Mouse (Mus musculus): ENCODE data around the gene Ssmem1. TPM values are rescaled to one million over a fixed set of nuclear protein-coding genes. Genes with fewer than 3 reads are reported as not detected.

Ssmem1 gene
- polyA plus RNA-seq (2015; fragmentation: Nextera tagmentation; extraction: Ambion mirVana) = 0.26 TPM in 1 of 2 replicates, not detected in the other

DNA sequence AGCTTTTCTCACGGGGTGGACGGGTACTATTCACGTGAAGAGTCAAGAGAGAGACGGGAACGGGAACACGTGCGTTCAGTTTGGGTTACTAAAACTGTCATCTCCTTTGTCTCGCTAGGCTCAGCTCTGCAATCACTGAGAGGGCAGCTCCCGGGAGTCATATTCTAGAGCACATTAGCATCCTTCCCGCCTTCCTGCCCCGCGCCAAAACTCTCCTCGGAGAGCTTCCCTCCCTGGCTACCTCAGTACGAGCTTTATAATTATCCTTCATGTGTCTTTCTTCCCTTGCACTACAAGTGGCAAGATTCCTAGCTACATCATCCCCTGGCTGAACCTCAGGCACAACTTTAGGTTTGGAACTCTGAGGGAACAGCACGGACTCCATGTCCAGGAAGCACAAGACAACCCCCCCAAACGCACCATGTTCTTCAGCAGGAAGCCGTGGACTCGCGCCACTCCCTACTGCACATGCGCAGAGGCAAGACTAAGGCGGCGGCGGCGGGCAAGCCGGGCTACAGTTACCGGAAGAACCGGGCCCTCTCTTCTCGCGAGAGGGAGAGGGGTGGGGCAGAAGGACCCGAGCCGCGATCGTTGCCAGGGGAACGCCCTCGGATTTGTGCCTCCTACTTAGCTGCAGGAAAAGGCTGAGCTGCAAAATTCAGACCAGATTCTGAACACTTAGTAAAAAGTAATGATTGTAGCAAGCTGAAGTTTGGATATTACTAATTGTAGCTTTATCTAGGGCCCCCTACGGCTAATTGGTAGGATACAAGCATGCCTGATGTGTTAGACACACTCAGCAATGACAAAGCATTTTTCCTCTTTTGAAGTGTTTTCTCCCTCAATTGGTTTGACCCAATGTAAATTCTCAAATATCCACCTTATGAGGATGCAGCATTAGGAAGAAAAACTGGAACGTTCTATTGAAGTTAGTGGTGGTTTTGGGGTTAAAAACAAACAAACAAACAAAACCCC is at the start of gene Ssmem1, which contains the start of gene Tmem209:
Ssmem1 (plus strand) TSS at position 585 of the 975 bp plus-strand sequence.
Tmem209 (minus strand) TSS at position 519 of the 975 bp plus-strand sequence.
- peak within 1 kb of the TSS; percentile 94 for H3K27ac ChIP-seq
- peak within 1 kb of the TSS; percentile 77 for H3K4me2 ChIP-seq
- no peaks in the 10 kb centered on the region for H3K9me3 ChIP-seq (replicated peaks)
- peaks cover 19% of the 10 kb centered on the region for H3K36me3 ChIP-seq (ENCODE audit: poor library complexity, severe bottlenecking)
- peaks cover 14% of the 10 kb centered on the region for H3K4me1 ChIP-seq
- peak; percentile 99 for ATAC-seq
- WGBS = under 1% methylated on average over 37 of the region's 37 CpGs
- H3K27me3 ChIP-seq = no peaks in the 10 kb centered on the region
- peak within 1 kb of the TSS; percentile 57 for H3K4me3 ChIP-seq
- H3K9ac ChIP-seq = peak within 1 kb of the TSS; percentile 80

DNA sequence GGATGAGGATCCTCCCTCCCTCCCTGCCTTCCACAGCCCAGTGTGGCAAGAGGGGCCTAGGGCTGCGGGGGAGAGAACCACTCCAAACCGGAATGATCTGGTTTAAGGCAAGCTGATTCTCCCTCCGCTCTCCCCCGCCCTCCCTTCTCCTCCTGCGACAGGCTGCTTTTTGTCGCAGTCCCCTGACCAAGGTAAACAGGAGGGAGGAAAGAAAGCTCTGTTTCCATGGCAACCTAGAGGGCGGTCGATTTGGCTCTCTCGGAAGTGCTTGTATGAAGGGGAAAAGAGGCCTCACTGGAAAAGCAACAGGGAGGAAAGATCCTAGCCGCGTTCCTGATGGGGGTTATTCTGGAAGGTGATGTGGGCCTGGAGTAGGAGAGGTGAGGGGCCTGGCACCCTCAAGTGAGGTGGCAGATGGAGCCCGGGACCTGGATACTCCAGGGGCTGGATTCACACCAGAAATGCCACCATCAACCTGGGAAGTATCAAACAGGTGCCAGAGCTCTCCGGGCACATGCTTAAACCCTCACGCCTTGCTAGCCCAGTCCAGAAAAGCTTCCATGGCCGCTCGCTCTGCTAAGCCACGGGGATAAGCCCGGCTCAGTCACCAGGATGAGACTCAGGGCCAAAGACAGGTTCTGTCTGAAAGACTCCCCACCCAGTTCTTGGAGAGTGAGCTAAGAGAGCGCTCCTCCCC is 48.8 kb upstream of the Ssmem1 start:
- H3K36me3 ChIP-seq (ENCODE audit: poor library complexity, severe bottlenecking) = no peaks in the 10 kb centered on the region
- H3K4me3 ChIP-seq = peak overlapping the region; percentile 6
- H3K9ac ChIP-seq = peak overlapping the region; percentile 73
- H3K27ac ChIP-seq = peak overlapping the region; percentile 99
- H3K27me3 ChIP-seq = no peaks in the 10 kb centered on the region
- H3K4me1 ChIP-seq = peaks cover 34% of the 10 kb centered on the region
- ATAC-seq = peak; percentile 96
- peak overlapping the region; percentile 68 for H3K4me2 ChIP-seq
- WGBS = 7% methylated on average over 19 of the region's 19 CpGs
- no peaks in the 10 kb centered on the region for H3K9me3 ChIP-seq (replicated peaks)

DNA sequence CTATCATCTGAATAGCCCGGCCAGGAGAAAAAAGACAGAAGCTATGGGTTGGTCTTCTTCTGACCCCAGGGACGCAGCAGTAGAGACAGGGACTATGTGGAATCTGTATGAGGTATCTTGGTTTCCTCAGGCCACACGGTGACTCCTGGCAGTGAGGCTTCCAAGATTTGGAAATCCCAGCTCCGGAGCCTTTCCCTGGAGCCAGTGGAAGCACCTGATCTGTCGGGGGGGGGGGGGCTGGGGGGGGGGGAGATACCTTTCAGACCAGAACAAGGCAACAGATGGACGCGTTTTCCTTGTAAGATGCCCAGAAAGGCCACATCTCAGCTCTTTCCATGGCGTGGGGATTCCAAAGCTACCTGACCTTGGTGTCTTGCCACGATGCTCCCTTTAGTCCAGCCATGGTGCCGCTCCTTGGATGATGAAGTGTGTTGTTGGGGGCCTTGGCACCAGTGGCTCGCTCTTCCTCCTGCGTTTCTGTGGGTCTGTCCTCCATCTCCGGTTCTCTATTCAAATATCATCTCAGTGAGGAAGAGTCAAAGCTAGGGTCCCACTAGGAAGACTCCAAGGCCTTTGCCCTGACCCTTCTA is 47.8 kb upstream of the Ssmem1 start:
- Histone ChIP-seq H3K27me3 (no peaks in the 10 kb centered on the region), H3K4me2 (no peak overlapping the region), H3K9me3 (replicated peaks) (no peaks in the 10 kb centered on the region), H3K4me3 (no peak overlapping the region), H3K27ac (peak overlapping the region; percentile 99), H3K9ac (no peak overlapping the region), H3K36me3 (ENCODE audit: poor library complexity, severe bottlenecking) (no peaks in the 10 kb centered on the region), H3K4me1 (peaks cover 34% of the 10 kb centered on the region)
- WGBS = 79% methylated on average over 13 of the region's 13 CpGs
- ATAC-seq = no peak

DNA sequence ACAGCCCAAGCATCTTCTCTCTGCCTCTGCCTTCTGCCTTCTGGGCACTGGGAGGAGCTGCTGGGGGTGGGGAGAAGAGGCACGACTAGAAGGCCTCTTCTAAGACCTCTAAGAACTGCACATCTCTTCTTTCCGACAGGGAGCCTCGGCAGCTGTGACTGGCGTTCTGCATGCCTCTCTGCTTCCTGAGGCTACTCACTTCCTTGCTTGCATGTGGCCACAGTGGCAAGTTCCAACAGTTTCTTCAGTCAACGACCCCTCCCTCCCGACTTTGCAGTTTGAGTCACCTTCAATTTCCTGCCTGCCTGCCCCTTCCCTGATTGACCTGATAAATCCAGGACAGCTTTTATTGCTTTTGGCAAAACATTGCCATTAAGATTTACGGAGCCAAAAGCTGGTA is 46.8 kb upstream of the Ssmem1 start:
- no peak for ATAC-seq
- H3K27ac ChIP-seq = no peak overlapping the region
- 54% methylated on average over 7 of the region's 7 CpGs for WGBS

DNA sequence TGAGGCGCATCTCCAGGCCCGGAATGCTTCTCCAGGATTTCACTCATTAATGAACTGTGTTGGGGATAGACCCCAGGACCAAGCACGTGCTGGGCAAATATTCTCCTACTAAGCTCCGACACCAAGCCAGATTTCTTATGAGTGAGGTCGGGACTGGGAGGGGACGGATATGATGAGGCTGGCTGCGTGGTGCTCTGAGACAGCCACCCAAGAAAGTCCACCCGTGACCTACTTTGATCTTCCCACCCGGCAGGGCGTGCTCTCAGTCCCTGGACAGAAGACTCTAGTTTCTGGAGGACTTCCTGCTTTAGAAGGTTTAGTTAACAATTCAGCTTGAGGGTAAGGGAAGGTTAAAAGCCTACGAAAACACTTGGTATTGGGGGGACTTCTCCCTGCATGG is 44.1 kb upstream of the Ssmem1 start:
- ATAC-seq = no peak
- Histone ChIP-seq H3K36me3 (ENCODE audit: poor library complexity, severe bottlenecking) (no peaks in the 10 kb centered on the region), H3K4me2 (no peak overlapping the region), H3K27ac (no peak overlapping the region), H3K27me3 (no peaks in the 10 kb centered on the region), H3K4me1 (peaks cover 32% of the 10 kb centered on the region), H3K4me3 (no peak overlapping the region), H3K9ac (no peak overlapping the region), H3K9me3 (replicated peaks) (no peaks in the 10 kb centered on the region)
- 90% methylated on average over 11 of the region's 11 CpGs for WGBS

More for the DNA sequence above, 46.8 kb upstream of the Ssmem1 start:
- Histone ChIP-seq H3K27me3 (no peaks in the 10 kb centered on the region), H3K9me3 (replicated peaks) (no peaks in the 10 kb centered on the region), H3K4me3 (no peak overlapping the region), H3K4me1 (peaks cover 34% of the 10 kb centered on the region), H3K9ac (no peak overlapping the region), H3K4me2 (no peak overlapping the region), H3K36me3 (ENCODE audit: poor library complexity, severe bottlenecking) (no peaks in the 10 kb centered on the region)

DNA sequence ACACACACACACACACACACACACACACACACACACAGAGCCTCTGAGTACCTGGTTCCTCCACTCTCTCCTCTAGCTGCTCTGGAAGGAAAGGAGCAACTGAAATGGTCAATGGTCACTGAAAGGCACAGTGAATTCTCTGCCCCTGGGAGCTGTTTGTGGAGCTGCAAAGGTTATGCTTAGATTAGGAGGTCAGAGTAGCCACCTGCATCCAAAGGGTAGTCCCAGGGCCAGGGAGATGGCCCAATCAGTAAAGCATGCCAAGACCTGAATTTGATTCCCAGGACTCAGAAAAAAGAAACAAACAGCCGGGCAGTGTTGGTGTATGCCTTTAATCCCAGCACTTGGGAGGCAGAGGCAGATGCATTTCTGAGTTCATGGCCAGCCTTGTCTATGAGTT is 41.6 kb upstream of the Ssmem1 start:
- Histone ChIP-seq H3K4me1 (peaks cover 14% of the 10 kb centered on the region), H3K9ac (no peak overlapping the region)

DNA sequence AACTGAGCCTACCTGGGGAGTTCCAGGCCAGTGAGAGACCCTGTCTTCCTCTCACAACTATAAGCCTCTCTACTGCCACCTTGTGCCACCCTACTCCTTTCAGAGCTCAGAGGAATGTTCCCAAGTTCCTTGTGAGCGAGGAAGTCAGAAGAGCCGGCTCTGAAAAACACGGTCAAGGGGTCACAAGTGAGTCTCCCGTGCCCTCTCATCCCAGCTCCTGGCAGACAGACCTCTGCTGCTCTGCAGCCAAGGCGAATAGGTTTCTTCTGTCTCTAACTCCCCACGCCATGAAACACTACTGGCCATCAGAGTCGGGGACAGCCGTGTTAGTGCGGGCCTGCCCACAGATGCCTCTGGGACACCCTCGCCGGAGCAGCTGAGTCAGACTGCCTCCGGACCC is 41.0 kb upstream of the Ssmem1 start:
- Histone ChIP-seq H3K36me3 (ENCODE audit: poor library complexity, severe bottlenecking) (no peaks in the 10 kb centered on the region), H3K27ac (peak overlapping the region; percentile 52), H3K27me3 (no peaks in the 10 kb centered on the region), H3K9me3 (replicated peaks) (no peaks in the 10 kb centered on the region), H3K4me3 (no peak overlapping the region), H3K9ac (no peak overlapping the region), H3K4me1 (peaks cover 14% of the 10 kb centered on the region), H3K4me2 (no peak overlapping the region)
- WGBS = 60% methylated on average over 12 of the region's 12 CpGs
- no peak for ATAC-seq

More for the DNA sequence above, 41.6 kb upstream of the Ssmem1 start:
- no peak overlapping the region for H3K4me2 ChIP-seq
- 89% methylated on average over 1 of the region's 1 CpGs for WGBS
- H3K4me3 ChIP-seq = no peak overlapping the region
- no peaks in the 10 kb centered on the region for H3K9me3 ChIP-seq (replicated peaks)
- no peaks in the 10 kb centered on the region for H3K36me3 ChIP-seq (ENCODE audit: poor library complexity, severe bottlenecking)
- H3K27me3 ChIP-seq = no peaks in the 10 kb centered on the region
- H3K27ac ChIP-seq = no peak overlapping the region; the same call in 1 of the 2 replicates
- ATAC-seq = no peak

DNA sequence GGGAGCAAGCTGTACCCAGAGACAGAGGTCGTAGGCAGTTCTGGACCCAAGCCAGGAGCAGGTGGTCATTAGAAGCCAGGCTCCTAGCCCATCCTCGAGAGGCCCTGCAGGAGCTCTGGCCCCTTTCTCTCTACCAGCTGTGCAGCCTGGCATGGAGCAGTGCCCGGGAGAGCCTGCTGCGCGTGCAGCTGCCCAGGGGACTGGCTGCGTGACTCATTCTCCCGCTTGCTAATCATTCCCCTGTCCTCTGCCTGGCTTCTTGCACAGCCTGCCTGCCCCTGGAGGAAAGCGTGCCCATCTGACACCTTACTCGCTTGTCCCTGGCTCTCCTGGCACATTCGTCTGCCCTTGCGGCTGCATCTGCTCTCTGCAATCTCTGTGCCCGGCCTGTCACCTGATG is 40.3 kb upstream of the Ssmem1 start:
- Histone ChIP-seq H3K9ac (peak overlapping the region; percentile 43; the same call in 1 of the 2 replicates), H3K36me3 (ENCODE audit: poor library complexity, severe bottlenecking) (no peaks in the 10 kb centered on the region), H3K27me3 (no peaks in the 10 kb centered on the region), H3K9me3 (replicated peaks) (no peaks in the 10 kb centered on the region), H3K4me3 (no peak overlapping the region), H3K4me1 (peaks cover 14% of the 10 kb centered on the region), H3K4me2 (no peak overlapping the region), H3K27ac (peak overlapping the region; percentile 52)
- ATAC-seq = peak; percentile 59
- 51% methylated on average over 12 of the region's 12 CpGs for WGBS

DNA sequence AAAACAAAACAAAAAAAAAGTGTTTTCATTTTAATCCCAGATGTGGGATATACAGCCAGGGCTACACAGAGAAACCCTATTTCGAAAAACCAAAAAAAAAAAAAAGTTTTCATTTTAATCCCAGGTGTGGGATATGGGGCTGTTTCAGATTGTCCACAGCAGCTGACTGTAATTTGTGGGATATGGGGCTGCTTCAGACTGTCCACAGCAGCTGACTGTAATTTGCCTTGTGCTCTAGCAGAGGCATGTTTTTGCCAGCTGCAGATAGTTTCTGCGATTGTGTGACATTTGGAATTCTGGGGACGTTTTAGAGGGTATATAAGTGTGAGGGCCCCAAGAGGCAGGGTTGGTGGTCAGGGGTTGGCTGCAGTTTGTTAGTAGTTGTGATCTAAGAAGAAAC is 37.9 kb upstream of the Ssmem1 start:
- 72% methylated on average over 3 of the region's 3 CpGs for WGBS

DNA sequence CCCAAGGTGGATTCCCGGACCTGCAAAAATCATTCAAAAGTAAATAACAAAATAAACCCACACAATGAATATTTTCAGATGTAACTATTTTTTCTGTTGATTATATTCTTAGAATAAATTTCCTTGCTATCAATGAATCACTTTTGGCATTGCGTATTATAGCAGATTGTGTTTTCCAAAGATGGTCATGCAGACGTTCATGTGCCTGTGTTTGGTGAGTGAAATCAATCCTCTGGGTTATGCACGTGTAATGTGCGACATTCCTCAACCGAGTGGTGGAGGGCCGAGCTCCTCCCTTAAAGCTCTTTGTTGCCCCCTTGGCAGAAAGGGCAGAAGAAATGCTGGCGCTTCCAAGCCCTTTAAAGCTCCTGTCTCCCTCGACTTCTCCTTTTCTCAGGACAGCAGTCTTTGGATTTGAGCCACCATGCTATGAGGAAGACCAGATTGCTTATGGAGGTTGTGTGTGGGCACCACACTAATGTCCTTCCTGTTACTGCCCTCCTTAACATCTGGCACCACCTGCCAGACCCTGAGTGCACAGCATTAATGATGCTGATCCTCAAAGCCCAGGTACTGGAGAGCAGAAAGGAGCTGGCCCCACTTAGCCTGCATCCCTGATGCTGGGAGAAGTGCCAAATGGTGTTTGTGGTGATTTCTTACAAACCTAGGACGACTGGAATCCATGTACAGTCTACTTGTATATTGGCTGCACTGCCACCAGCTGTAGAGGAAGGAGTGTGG is 33.5 kb upstream of the Ssmem1 start:
- Histone ChIP-seq H3K27ac (no peak overlapping the region), H3K27me3 (no peaks in the 10 kb centered on the region), H3K4me3 (no peak overlapping the region), H3K36me3 (ENCODE audit: poor library complexity, severe bottlenecking) (peaks cover 35% of the 10 kb centered on the region), H3K9ac (no peak overlapping the region), H3K9me3 (replicated peaks) (no peaks in the 10 kb centered on the region), H3K4me1 (no peaks in the 10 kb centered on the region), H3K4me2 (no peak overlapping the region)
- ATAC-seq = no peak
- WGBS = 78% methylated on average over 10 of the region's 10 CpGs

More for the DNA sequence above, 37.9 kb upstream of the Ssmem1 start:
- no peak overlapping the region for H3K4me2 ChIP-seq
- no peaks in the 10 kb centered on the region for H3K27me3 ChIP-seq
- no peak overlapping the region for H3K4me3 ChIP-seq
- H3K27ac ChIP-seq = no peak overlapping the region
- H3K36me3 ChIP-seq (ENCODE audit: poor library complexity, severe bottlenecking) = no peaks in the 10 kb centered on the region
- no peak overlapping the region for H3K9ac ChIP-seq
- peaks cover 14% of the 10 kb centered on the region for H3K4me1 ChIP-seq
- ATAC-seq = no peak
- H3K9me3 ChIP-seq (replicated peaks) = no peaks in the 10 kb centered on the region

DNA sequence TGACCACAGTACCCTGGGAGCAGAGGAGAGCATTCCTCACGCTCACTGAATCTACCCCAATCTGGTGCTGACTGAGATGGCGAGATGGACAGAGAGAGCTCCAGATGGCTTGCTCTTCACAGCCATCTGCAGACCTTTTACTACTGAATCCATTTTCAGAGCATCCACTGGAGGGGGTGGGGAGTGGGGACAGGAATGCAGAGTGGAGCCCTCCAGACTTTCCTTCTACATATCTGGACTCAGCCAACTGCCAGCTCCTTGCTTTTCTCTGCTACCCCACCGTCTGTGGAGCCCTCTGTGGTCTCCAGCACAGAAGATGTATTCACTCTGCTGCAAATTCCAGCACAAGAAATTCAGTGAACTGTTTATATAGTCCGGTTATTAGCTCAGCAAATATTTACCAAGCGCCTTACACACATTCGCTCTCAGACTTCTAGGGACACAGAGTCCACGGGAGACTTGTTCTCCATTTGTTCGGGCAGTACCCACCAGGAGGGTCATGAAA is 32.4 kb upstream of the Ssmem1 start:
- no peaks in the 10 kb centered on the region for H3K9me3 ChIP-seq (replicated peaks)
- 85% methylated on average over 8 of the region's 8 CpGs for WGBS
- no peak overlapping the region for H3K4me3 ChIP-seq
- H3K36me3 ChIP-seq (ENCODE audit: poor library complexity, severe bottlenecking) = peaks cover 44% of the 10 kb centered on the region
- no peak overlapping the region for H3K9ac ChIP-seq
- no peak overlapping the region for H3K4me2 ChIP-seq
- peak overlapping the region; percentile 22; the same call in 1 of the 2 replicates for H3K27ac ChIP-seq
- ATAC-seq = no peak
- no peaks in the 10 kb centered on the region for H3K27me3 ChIP-seq
- no peaks in the 10 kb centered on the region for H3K4me1 ChIP-seq

Measured in forebrain, embryonic 13.5 days (tissue).